Mouse (Mus musculus): ENCODE data around the gene Gm20683. TPM values are rescaled to one million over a fixed set of nuclear protein-coding genes. Genes with fewer than 3 reads are reported as not detected.

The Gm20683 gene
- polyA plus RNA-seq (2012; rRNA removed; ENCODE audit: low replicate concordance): 63.0 and 78.8 TPM in 2 replicates

GRCm38 (mm10) chr17:25841117-25841880, at the start of gene Gm20683:
Gene Gm20683, minus strand, starts transcription at chr17:25841763.

GRCm38 (mm10) chr17:25880196-25880910, 38.8 kb upstream of the Gm20683 start, which contains the start of gene Wfikkn1:
Gene Wfikkn1, minus strand, starts transcription at chr17:25880858.

DNA sequence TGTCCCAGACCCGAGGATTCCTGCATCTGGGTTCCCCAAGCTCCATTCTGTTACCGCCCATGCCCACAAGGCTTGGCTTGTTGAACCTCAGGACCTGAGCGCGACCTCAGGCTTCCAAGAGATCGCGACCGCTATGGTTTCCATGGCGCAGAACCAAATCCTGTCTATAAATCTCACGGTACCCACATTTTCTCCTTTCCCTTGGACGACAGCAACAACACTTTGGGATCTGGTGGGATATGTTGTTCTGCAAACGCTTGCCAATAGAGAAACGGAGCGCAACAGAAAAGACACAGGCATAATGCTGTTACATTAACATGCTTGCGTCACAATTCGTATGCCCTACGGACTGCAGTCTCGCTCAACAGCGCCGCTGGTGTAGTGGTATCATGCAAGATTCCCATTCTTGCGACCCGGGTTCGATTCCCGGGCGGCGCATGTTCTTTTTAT, 33.2 kb upstream of the Gm20683 start, which contains the start of gene Mettl26:
Mettl26 (plus strand) TSS at position 354 of the 450 bp plus-strand sequence.

DNA sequence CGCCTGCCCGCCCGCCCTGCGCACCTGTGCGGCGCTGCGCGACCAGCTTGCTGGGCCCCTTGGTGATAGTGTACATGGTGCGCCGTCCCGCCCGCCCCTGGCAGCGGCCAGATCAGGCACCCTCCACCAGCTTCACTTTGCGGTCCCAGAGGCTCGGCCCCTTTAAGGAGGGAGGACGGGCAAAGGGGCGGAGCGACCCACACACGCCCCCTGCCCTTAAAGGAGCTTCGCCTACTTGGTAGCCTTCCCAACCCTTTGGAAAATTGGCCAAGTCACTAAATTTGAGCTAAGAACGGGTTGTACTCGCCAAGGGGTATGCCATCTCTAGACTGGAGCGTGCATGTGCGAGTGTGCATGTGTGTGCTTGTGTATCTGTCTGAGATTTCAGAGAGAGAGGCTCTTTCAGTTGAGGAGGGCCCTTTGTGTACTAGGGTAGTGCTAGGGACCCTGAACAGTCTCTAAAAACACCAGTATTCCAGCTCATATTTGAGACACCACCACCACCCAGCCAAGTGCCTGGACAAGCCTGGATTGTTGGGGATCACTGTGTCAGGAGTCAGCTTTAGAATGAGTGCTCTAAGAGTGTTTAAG, 27.1 kb upstream of the Gm20683 start, which contains the start of gene Mcrip2:
Mcrip2 (minus strand) TSS at position 164 of the 591 bp plus-strand sequence.

GRCm38 (mm10) chr17:25860832-25861703, 19.5 kb upstream of the Gm20683 start, which contains the start of gene Wdr90:
Gene Wdr90, minus strand, starts transcription at chr17:25861501.

GRCm38 (mm10) chr17:25844396-25844901, 2.9 kb upstream of the Gm20683 start, which contains the start of gene Rhot2:
Gene Rhot2, minus strand, starts transcription at chr17:25844851.

DNA sequence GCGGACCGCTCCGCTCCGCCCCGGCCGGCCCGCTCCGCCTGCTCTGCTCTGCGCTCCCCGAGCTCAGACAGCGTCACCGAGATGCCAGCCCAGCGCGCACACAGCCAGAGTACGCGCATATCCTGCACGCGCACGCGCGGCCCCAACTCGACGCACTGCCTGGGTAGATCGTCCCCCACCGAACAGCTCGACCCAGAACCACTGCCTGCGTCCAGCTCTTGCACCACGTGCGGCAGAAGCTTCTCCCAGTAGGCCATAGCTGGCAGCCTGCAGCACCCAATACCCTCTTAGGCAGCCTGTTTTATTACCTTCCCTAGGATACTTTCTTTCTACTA, 4.5 kb downstream of the Gm20683 start, which contains the start of gene Rhbdl1:
Rhbdl1 (minus strand) TSS at position 220 of the 335 bp plus-strand sequence.

DNA sequence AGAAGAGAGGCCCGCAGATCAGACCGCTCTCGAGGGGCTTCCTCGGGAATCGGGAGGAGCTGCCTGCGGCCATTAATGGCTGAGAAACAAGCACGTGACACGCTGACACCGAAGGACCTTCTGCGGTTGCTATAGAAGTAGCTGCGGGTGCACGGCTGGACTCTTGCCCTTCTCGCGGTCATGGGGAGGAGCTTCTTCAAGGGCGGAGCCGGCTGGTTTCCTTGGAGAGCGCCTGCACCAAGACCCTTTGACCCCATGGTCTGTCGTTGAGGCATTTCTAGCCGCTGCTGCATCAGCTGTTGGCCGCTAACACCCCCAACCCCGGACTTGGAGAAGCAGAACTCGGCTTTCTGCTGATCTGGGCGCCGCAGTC, 8.3 kb downstream of the Gm20683 start, which contains the start of gene Stub1:
Stub1 (minus strand) TSS at position 114 of the 373 bp plus-strand sequence.

DNA sequence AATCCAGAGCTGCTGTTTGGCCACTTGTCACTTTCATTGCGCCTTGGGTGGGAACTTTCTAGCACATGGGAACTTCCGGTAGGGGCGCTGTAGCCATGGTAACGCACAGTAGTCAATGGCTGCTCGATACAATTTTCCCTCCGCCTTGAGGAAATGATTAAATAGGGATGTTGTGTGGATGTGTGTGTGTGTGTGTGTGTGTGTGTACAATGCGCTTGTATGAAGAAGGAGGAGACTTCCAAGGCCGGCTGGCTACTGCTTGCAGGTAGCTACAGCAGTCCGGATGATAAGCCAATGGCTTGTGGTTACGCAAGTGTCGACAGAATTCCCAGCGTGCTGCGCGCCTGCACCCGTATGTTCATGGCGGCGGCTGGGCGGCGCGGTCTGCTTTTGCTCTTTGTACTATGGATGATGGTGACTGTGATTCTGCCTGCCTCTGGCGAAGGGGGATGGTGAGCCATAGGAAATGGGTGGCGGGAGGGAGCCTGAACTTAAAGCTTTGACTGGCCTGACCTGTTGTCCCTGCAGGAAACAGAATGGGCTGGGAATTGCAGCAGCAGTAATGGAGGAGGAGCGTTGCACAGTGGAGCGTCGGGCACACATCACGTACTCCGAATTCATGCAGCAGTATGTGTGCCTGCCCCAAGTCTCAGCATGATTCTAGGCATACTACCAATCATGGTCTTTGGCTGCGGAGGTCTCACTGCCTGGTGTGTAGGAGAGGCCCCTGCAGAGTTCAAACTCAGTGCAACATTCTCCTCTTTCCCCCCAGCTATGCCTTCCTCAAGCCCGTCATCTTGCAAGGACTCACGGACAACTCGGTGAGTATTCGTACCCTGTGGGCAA, 12.6 kb downstream of the Gm20683 start, which contains the start of gene Jmjd8:
Jmjd8 (plus strand) TSS at position 156 of the 846 bp plus-strand sequence.

GRCm38 (mm10) chr17:25823452-25823851, 18.1 kb downstream of the Gm20683 start, which contains the start of gene Wdr24:
Gene Wdr24, plus strand, starts transcription at chr17:25823627.

DNA sequence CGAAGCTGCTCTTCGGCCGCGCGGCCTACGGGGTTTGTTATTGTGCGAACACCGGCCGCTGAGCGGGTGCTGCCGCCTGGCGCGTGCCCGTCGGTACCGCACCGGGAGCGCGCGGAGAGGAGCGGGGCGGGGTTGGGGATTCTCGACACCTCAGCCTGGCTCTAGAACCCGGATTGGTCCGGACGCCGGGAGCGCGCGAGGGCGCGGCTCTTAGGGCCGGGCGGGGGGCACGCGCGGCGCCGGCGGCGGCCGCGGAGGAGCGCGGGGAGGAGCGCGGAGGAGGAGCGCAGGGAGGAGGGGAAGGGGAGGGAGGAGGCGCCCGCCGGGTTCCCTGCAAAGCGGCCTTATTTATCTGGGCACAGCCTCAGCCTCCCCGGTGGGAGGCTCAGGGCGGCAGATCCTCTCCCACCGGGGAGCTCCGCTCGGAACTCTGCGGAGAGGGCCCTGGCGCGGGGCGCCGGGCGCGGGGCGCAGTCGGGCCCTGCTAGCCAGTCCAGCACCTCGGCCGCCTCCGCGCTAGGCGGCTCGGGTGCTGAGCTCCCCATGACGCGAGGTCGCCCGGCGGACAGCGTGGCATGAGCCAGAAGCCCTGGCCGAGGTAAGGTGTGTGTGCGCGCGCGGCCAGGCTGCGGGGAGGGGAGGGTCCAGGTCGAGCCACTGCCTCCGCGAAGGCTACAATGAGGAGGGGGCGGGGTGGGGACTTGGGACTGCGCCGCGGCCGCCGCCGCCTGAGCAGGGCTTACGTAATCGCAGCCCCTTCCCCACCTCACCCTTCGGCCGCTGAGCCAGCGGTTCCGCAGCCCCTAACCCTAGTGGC, 32.6 kb downstream of the Gm20683 start, which contains the start of gene Fbxl16:
Fbxl16 (plus strand) TSS at position 297 of the 817 bp plus-strand sequence.

DNA sequence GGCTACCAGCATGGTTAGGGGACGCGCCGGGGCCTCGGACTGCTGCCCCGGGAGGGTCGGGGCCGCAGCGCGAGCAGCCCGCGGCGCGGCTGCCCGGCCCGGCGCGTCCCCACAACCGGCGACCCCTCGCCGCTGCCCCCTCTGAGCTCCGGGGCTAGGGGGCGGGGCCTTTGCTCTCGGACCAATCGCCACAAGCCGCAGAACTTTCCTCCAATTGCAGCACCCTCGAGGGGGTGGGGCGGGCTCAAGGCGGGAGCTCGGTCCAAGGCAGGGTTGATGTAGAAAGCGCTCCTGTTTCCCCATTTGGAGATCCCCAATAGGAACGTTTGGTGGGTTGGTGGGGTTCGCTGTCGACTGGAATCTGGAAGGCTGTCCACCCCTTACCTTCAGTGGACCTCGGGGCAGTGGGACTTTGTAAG, 44.6 kb downstream of the Gm20683 start, which contains the start of gene Metrn:
Metrn (minus strand) TSS at position 186 of the 419 bp plus-strand sequence.

GRCm38 (mm10) chr17:25795609-25796092, 45.9 kb downstream of the Gm20683 start, which contains the start of gene AC134908.4:
Gene AC134908.4, minus strand, starts transcription at chr17:25795659.

DNA sequence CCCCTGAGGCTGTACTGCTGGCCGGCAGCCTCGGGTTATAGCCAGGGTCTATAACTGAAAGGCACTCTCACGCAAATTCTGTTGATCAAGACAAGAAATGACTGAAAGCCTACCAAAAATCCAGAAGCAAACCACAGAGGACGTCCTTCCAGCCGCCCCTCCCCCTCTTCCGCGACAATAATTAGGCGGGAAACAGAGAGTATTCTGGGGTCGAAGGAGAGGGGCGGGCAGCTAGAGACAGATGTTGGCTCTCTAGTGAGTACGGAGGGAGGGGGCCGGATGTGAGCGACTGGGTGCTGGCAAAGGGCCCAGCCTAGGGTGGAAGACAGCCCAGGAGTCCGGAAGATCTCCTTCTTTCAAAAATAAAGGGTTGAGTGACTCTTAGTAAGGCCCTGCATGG, 48.9 kb downstream of the Gm20683 start, which contains the start of gene Fam173a:
Fam173a (minus strand) TSS at position 287 of the 400 bp plus-strand sequence.

DNA sequence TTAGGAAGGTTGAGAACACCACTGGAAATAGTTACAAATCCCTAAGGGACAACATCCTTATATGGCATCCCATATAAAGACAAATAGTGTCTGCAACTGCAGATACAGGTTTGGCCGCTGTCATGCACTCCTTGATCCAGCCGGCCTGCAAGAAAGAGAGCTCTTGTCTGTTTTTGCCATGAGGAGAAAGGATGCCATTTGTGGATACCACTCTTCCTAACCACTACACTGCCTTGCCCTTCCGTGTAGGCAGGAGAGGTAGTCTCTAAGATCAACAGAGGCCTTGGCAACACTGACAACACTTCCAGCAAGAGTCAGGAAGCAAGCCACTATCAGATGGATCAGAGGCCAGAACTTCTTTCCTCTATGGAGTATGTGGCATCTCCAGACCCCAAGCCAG, 55.3 kb downstream of the Gm20683 start, which contains the start of gene Ccdc78:
Ccdc78 (plus strand) TSS at position 301 of the 400 bp plus-strand sequence.

DNA sequence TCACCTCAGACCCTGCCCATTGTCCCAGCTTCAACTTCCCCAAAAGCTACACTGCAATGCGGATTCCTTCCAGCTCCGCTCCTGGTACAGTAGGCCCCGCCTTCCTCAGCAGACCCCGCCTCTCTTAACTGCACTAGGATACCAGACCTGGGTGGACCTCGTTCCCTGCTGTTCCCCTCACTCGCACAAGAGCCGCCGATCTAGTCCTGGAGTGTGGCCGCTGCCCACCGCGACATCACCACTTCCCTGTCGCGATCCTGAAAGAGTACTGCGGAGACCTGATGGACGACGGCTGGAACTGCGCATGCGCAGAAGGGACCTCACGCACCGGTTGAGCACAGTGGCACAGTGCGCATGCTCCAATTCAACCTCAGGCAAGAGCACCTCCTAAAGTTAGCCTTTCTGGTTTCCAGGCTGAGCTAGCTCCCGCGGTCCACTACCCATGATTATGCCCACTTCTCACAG, 56.2 kb downstream of the Gm20683 start, which contains the start of gene Haghl:
Haghl (minus strand) TSS at position 393 of the 465 bp plus-strand sequence.

Data from mammary gland, adult 2 months (tissue).